Mouse (Mus musculus) kidney, adult 9 months (tissue): Measurements from ENCODE around the gene Grk1.
A peak's percentile ranks its signal among the peaks of the same experiment; 100 is the strongest.

Experiments
- DNase-seq: peaks from one replicate; pipeline ENCODE4 v3.0.0; 2022

The Grk1 gene

GRCm38 (mm10) chr8:13430866-13431265 is 26.0 kb downstream of the Grk1 start:
- DNase-seq: no peak

GRCm38 (mm10) chr8:13433130-13433529 is 28.2 kb downstream of the Grk1 start:
- DNase-seq: no peak

- no peak for DNase-seq
Measured at GRCm38 (mm10) chr8:13434889-13435288, 30.0 kb downstream of the Grk1 start, which contains the start of gene Tmem255b. Gene Tmem255b (plus strand): TSS chr8:13435189.

GRCm38 (mm10) chr8:13436052-13436451 is 31.2 kb downstream of the Grk1 start:
- DNase-seq: no peak

- no peak for DNase-seq
Measured at GRCm38 (mm10) chr8:13437531-13437930, 32.6 kb downstream of the Grk1 start.

- no peak for DNase-seq
Measured at GRCm38 (mm10) chr8:13442152-13442551, 37.3 kb downstream of the Grk1 start.

- DNase-seq: no peak
Measured at GRCm38 (mm10) chr8:13446456-13446855, 41.6 kb downstream of the Grk1 start.

- no peak for DNase-seq
Measured at GRCm38 (mm10) chr8:13448145-13448544, 43.3 kb downstream of the Grk1 start.

- DNase-seq: peak; percentile 52
Measured at GRCm38 (mm10) chr8:13451747-13452277, 46.9 kb downstream of the Grk1 start.

GRCm38 (mm10) chr8:13454341-13455113 is 49.6 kb downstream of the Grk1 start:
- DNase-seq: no peak

- peak; percentile 86 for DNase-seq
Measured at GRCm38 (mm10) chr8:13455295-13455694, 50.4 kb downstream of the Grk1 start.

- DNase-seq: no peak
Measured at GRCm38 (mm10) chr8:13459431-13459830, 54.5 kb downstream of the Grk1 start.

GRCm38 (mm10) chr8:13461085-13461765 is 56.3 kb downstream of the Grk1 start:
- DNase-seq: peak; percentile 56

- DNase-seq: peak; percentile 78
Measured at GRCm38 (mm10) chr8:13461843-13462242, 57.0 kb downstream of the Grk1 start.

GRCm38 (mm10) chr8:13462392-13462791 is 57.5 kb downstream of the Grk1 start:
- peak; percentile 98 for DNase-seq

- DNase-seq: no peak
Measured at GRCm38 (mm10) chr8:13465324-13465723, 60.4 kb downstream of the Grk1 start.

GRCm38 (mm10) chr8:13466989-13467388 is 62.1 kb downstream of the Grk1 start:
- DNase-seq: no peak

GRCm38 (mm10) chr8:13468737-13469136 is 63.9 kb downstream of the Grk1 start:
- no peak for DNase-seq

- no peak for DNase-seq
Measured at GRCm38 (mm10) chr8:13471484-13471883, 66.6 kb downstream of the Grk1 start.
